Mouse (Mus musculus) thymus, adult 2 months (tissue): Measurements from ENCODE around the gene Ubl5.

ENCODE experiments used
- CTCF ChIP-seq: fragments of 200-500 bp; IDR thresholded peaks from 2 replicates; pipeline ENCODE4 v1.5.1; 2012; ENCODE audit warnings: mild to moderate bottlenecking, control low read depth, low read length, moderate library complexity, borderline replicate concordance; ENCODE audit not compliant: control insufficient read depth, poor library complexity, insufficient read depth; ENCODE audit errors: extremely low read depth
- POLR2A ChIP-seq: fragments of 200-500 bp; IDR thresholded peaks from 2 replicates; pipeline ENCODE4 v1.6.1; 2012; ENCODE audit warnings: mild to moderate bottlenecking, low read length, control low read depth, moderate library complexity; ENCODE audit not compliant: control insufficient read depth, poor library complexity, insufficient read depth; ENCODE audit errors: extremely low read depth

DNA sequence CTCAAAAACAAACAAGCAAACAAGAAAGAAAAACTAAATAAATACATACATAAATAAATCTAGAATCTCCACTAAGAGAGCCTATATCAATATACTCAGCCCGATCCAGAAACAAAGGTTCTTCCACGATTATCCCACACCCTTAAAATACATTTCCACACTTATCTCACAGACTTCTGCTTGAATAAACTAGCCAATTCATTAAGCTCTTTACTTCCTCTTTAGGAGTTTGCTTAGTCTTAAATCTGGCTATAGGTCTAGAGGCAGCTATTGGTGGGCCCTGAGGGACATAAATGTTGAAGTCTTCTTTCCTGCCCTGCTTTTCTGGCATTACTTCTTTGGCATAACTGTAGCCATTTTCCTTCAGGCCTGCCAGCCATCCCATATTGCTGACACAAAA lies 11.3 kb upstream of the Ubl5 start:
- TF ChIP-seq CTCF (no peak), POLR2A (no peak)
